Mouse (Mus musculus) heart, adult 11 months (tissue): ENCODE data around the gene Gm43518.
A peak's percentile ranks its signal among the peaks of the same experiment; 100 is the strongest.

Experiments
- DNase-seq: peaks from one replicate; pipeline ENCODE4 v3.0.0; 2022

Gene Gm43518

DNA sequence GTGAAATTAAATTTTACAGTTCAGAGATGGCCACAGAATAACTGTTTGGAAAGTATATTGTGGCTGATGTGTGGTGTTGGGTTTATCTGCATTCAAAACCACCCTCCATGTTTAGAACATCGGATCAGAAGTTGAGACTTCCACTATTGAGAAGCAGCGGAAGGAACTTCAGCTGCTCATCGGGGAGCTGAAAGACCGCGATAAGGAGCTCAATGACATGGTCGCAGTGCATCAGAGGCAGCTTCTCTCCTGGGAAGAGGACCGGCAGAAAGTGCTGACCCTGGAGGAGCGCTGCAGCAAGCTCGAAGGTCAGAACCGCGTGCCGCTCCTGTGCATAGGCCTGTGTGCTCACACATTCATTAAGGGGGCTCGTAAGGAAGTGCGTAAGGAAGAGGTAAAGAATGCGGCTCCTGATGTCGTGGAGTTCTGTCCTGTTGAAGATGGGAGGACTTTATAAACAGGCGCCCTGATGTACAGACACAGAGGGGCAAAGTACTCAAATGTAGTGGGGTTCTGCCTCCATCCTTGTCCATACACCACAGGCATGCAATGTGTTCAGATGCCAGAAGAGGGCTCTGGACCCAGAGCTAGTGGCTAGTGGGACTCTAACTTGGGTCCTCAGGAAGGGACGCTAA, 6.9 kb downstream of the Gm43518 start:
- DNase-seq, result peak; percentile 84

DNA sequence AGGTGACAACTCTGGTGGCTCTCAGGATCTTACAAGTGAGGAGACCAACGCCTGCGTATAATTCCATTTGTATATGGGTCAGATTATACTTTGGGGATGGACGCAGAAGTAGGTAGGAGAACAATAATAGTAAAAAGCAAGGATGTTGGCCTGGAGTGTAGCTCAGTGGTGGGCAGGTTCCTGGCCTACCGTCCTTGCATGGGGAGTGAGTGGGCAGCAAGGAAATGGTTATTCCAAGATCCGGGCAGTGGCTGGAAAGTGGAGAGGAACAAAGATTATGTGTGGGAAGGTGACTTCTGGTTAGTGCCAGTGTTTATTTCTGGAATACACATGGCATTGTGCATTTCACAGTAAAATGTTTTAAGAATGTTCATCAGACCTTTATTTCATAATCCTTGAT, 8.7 kb downstream of the Gm43518 start:
- no peak for DNase-seq

DNA sequence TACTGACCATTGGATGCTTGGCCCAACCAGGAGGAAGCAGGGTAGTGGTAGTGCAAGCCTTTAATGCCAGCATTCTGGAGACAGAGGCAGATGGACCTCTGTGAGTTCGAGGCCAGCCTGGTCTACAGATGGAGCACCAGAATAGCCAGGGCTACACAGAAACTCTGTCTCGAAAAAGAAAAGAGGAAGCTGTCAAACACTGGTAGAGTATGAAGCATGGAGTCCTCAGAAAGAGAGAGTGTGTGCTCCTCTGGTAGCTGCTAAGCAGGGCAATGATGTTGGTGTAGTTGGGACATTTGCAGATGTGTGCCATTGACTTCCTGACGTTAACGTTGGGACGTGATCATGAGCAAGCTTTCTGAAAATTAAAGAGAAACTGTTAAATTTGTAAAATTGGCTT, 11.3 kb downstream of the Gm43518 start:
- DNase-seq, result no peak

GRCm38 (mm10) chr5:123946546-123946945, 19.3 kb downstream of the Gm43518 start:
- peak; percentile 79 for DNase-seq

DNA sequence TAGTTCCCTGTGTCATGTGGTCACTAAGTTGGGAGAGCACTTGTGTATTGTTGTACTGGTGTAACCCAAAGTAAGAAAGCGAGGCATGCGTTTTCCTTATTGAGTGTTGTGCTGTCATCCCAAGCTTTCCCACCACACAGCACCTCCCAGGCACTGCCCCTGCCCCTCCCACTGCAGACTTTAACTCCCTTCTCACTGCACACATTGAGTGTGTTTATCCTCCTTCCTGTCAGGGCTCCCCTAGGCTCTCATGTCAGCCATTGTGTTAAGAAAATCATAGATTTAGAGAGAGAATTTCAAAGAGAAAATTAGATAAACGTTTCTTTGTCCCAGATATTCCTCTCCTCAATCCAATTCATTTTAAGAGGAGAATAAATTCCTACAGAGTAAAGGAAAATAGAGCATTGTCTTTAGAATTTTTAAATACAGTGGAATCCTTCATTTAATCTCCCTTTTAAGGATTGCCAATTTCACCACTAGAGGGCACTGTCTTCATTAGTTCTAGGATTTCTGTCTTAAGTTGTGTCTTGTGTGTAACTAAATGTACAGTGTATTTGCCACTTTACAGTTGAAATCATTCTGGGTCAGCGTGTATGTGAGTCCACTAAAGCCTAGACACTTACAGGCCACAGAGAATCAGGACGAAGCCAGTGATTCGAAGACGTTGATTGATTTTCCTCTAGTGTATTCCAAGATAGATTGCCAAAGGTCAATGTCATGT, 20.0 kb downstream of the Gm43518 start:
- DNase-seq, result peak; percentile 78

DNA sequence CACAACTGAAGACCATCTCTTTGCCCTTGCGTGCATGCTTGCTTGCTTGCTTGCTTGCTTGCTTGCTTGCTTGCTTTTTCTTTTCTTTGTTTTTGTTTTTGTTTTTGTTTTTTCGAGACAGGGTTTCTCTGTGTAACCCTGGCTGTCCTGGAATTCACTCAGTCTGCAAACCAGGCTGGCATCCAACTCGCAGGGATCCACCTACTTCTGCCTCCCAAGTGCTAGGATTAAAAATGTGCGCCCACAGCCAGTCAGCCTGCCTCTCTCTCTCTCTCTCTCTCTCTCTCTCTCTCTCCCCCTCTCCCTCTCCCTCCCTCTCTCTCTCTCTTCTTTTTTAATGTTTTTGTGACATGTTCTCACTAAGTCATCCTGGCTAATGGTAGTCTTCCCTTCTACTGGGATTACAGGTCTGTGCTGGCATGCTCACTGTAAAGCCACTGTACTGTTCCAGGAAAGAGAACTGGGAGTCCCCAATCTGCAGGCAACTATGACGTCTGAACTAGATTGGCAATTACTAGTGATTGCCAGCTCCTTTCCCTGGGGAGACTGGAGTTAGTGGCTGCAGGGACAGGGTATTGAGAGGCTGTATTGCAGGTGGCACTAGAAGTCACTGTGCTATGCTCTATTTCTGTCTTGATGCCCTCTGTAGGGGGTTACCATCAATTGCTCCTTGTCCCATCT, 25.3 kb downstream of the Gm43518 start:
- DNase-seq, result peak; percentile 87

DNA sequence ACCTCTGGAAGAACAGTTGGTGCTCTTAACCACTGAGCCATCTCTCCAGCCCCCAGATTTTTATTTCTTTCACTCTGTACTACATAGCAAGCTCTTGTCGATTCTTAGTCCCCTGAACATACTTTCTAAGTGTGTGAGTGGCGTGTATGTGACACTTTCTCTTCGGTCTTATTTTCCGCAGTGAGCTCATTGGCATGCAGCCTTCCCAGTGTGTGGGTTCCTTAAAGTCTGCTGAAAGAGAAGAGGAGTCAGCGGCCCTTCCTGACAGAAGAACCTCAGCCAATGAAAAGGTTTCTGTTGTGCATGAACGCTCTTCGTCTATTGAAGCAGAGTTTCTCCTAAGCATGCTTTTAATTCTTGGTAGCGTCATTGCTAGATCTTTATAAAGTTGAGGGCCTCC, 30.0 kb downstream of the Gm43518 start:
- DNase-seq, result no peak

DNA sequence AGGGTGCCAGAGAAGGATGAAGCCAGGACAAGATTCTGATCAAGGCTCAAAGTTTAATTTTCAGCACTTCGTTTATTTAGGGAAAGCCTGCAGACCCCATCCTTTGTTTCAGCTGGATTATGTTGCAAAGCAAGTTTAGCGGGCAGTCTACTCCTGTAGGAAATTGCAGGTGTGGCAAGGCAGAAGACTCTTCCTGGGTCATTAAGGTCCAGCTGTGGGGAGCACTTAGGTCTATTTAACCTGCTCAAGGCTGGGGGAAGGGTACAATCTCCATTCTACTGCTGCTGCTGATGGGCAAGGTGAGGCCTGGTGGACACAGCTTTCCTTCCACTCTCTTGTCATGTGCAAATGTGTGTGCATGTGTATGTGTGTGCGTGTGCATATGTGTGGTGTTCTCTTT, 31.8 kb downstream of the Gm43518 start:
- peak; percentile 63 for DNase-seq

DNA sequence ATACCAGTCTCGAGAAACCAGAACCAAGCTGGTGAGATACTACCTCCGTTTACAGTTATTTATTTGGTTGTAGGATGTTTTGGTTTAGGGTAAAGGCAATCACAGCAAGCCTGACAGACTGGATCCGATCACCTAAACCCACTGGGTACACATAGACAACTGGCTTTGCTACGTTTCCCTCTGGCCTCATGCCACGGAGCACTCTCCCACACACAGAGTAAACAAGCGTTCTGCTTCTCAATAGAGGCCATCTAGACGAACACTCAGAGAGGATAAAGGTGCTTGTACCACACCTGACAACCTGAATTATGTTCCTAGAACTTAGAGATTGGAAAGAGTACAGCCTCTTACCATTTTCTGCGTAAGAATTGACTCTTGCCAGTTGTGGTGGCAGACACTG, 32.9 kb downstream of the Gm43518 start:
- peak; percentile 44 for DNase-seq

GRCm38 (mm10) chr5:123961046-123961445, 33.8 kb downstream of the Gm43518 start:
- DNase-seq, result no peak

GRCm38 (mm10) chr5:123964208-123964607, 37.0 kb downstream of the Gm43518 start:
- DNase-seq, result no peak

- DNase-seq, result no peak
Observed at GRCm38 (mm10) chr5:123966759-123967158, 39.5 kb downstream of the Gm43518 start.

GRCm38 (mm10) chr5:123968468-123968867, 41.2 kb downstream of the Gm43518 start:
- DNase-seq, result no peak

DNA sequence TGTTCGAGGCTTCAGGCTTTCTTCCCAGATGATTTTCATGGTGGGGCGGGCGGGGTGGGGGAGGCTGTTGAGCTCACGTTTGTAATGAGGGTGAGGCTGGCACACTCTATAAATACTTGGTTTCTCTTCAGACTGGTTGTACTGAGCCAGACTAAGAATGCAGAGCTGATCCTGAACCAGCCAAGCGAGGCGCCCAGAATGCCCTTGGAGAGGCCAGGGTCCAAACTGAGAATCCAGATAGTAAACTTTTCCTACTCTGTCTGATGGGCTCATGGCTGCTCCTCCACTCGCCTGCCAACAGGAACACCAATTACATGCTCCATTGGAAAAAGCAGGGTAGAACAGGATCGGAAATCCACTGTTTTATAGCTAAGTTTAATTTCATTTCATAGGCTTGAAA, 42.0 kb downstream of the Gm43518 start:
- peak; percentile 70 for DNase-seq

DNA sequence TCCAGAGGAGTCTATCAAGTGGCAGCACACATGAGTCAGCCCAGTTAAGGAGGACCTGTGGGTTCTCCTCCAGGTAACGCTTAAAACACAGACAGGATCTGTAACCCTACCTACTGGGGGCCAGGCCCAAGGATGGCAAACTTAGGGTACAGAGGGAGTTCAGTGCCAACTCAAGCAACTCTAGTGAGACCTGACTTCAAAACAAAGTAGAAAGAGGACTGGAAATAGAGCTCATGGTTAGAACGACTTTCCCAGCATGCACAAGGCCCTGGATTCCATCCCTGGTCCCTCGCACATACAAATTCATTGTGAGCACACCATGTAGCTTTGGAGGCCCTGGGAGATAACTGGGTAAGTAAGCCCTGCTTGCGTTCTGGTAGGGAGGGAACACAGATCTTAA, 43.4 kb downstream of the Gm43518 start:
- peak; percentile 78 for DNase-seq

GRCm38 (mm10) chr5:123972453-123972852, 45.2 kb downstream of the Gm43518 start:
- DNase-seq, result peak; percentile 45

- peak; percentile 99 for DNase-seq
Observed at GRCm38 (mm10) chr5:123973299-123974178, 46.3 kb downstream of the Gm43518 start, which contains the start of gene Hip1r. TSS of gene Hip1r (plus strand) at chr5:123973628.

DNA sequence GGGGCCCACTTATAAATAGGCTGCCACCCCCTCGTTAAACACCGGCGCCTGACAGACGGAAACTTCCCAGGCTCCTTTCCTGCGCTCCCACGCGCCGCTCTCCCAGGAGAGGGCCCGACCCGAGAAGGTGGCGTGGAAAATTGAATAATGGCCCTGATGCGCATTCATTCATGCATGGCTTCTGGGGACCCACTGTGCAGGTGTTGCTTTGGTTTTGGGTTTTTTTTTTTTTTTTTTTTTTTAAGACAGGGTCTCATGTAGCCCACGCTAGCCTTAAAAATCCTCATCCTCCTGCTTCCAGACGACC, 46.9 kb downstream of the Gm43518 start:
- DNase-seq, result peak; percentile 96

- DNase-seq, result peak; percentile 90
Observed at GRCm38 (mm10) chr5:123974616-123975111, 47.4 kb downstream of the Gm43518 start.

DNA sequence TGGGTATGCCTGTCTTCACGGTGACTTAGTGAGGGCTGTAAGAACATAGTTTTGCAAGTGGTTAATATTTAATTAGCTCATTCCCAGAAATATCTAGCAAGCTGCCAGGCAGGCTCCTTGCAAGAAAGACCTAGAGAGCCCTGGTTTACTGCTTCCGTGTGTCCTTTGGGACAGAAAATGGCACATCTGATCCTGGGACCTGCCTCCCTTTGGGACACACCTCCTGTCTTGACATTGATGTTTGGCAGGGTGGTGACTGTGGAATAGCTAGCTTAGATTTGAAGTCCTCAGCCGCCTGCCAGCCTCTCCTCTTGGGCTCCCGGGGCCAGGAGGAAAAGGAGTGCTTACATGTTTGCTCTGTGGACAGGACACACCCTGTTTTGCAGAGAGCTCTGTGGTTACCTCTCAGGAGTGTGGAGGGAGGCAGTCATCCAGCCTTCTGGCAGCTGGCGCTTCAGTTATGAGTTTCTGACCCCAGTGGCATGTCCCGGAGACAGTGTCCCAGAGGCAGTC, 48.5 kb downstream of the Gm43518 start:
- peak; percentile 90 for DNase-seq

DNA sequence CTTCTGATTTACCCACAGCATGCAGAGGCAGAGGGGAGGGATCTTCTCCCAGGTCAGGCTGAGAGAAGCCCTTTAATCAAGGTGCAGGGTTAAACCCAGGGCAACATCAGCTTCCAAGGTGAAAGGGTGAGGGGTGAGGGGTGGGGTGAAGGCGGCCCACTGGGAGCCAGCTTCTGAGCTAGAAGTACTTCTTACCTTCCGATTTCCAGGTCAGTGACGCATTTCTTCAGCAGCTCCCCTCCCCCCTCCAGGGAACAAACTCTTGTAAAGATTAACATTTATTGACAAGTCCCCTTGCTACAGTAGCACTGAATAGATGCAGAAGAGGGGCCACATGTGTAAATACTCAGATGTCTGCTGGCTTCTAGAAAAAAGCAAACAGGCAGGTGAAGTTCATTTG, 50.0 kb downstream of the Gm43518 start:
- DNase-seq, result peak; percentile 64

GRCm38 (mm10) chr5:123978131-123978530, 50.9 kb downstream of the Gm43518 start:
- DNase-seq, result no peak
